Mouse (Mus musculus) heart, postnatal 25 days (tissue): ENCODE measurements around the gene A730071L15Rik. TPM values are rescaled to one million over a fixed set of nuclear protein-coding genes. Genes with fewer than 3 reads are reported as not detected.

Source experiments
- total RNA-seq, 2 experiments: library from RNA; stranded (reverse); gene quantifications; 2 replicates each; pipeline ENCODE4 v1.2.3; 2021

A730071L15Rik gene
- total RNA-seq, 2 experiments from 2014 or later: 0.17 TPM; not detected in 1

Other genes starting within 250 kb of the A730071L15Rik start
- gene Gck, start 249.9 kb upstream of the A730071L15Rik start, total RNA-seq: 1 to 10 TPM; 7.4 to 9.4 TPM
- 10 to 100 TPM; 60.9 to 64.9 TPM for gene Ykt6, start 244.3 kb upstream of the A730071L15Rik start, total RNA-seq
- gene Camk2b, start 133.7 kb upstream of the A730071L15Rik start, total RNA-seq: 1 to 10 TPM; 6.2 to 6.5 TPM
- 10 to 100 TPM; 59.3 to 59.6 TPM for gene Nudcd3, start 386 bp downstream of the A730071L15Rik start, total RNA-seq
- not detected for gene Npc1l1, start 30.1 kb downstream of the A730071L15Rik start, total RNA-seq
- gene Ddx56, start 67.7 kb downstream of the A730071L15Rik start, total RNA-seq: 10 to 100 TPM; 22.5 to 23.8 TPM
- gene Tmed4, start 74.8 kb downstream of the A730071L15Rik start, total RNA-seq: 10 to 100 TPM; 76.6 to 89.2 TPM
- gene Ogdh, start 91.6 kb downstream of the A730071L15Rik start, total RNA-seq: 1,000 to 10,000 TPM; 1,619 to 1,687 TPM
- 10 to 100 TPM; 38.5 to 39.0 TPM for gene Zmiz2, start 189.0 kb downstream of the A730071L15Rik start, total RNA-seq
- 100 to 1,000 TPM; 316 to 357 TPM for gene Ppia, start 215.4 kb downstream of the A730071L15Rik start, total RNA-seq
- gene H2afv, start 244.4 kb downstream of the A730071L15Rik start, total RNA-seq: 10 to 100 TPM; 67.7 to 69.4 TPM